In the genomic region with DNA sequence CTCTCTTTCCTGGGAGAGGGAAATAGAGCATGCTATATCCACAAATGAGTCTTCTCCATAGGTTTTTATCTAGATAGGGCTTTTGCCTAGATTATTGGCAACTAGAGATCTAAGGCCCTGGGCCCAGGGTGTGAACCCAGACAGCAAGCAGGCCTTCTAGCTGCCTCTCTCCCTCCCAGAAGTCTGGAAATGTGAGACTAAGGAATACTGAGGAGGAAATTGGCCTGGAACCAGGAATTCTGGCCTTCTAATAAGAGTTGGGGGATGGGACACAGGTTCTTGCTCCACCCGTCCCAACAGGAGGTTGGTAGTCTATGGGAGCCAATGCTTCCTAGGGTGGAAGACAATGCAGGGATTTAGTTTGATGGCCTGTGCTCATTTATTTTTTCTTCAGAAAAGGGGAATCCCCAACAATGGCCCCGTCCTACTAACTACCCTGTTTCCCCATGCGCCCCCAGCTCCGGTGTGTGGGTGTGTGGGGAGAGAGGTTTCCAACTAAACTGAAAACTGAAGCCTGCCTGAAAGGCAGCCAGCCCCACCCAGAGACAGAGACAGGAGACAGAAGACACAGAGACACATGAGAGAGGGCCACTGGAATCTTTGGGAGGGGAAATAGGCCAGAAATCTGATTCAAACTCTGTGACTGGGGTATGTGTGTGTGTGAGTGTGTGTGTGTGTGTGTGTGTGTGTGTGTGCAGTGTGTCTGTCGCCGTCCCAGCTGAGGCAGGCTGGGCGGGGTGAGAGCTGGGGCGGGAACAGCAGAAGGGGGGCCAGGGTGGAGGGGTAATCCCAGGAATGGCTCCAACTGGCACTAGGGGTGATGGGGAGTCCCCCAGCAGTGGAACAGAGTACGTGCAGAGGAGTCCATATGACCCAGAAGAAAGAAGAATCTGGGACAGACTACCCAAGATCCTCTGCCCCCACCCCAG, we compare ENCODE assay signal across 8 mouse cellular contexts. TPM values are rescaled to one million over a fixed set of nuclear protein-coding genes. Genes with fewer than 3 reads are reported as not detected.
A peak's percentile ranks its signal among the peaks of the same experiment; 100 is the strongest.
DNase-seq lines count a peak whose midpoint lies in the region; ATAC-seq and TF ChIP-seq lines count a peak whose summit lies in the region.

No protein-coding gene starts in this region.

- 33% methylated on average over 9 of the region's 9 CpGs for WGBS in lung, embryonic 14.5 days
- whole genome bisulfite sequencing in lung, adult 2 months, result 48% methylated on average over 9 of the region's 9 CpGs
- 6% methylated on average over 9 of the region's 9 CpGs for WGBS in embryonic facial prominence, embryonic 15.5 days
- 9% methylated on average over 9 of the region's 9 CpGs for WGBS in hindbrain, postnatal 0 days
- 7% methylated on average over 8 of the region's 9 CpGs for WGBS in neural tube, embryonic 15.5 days

- 0 out of 2 replicates have a peak, but pooled peaks cover 5% of the 10 kb centered on the region for H3K36me3 ChIP-seq in lung, embryonic 14.5 days (ENCODE audit: insufficient read depth)
- H3K36me3 ChIP-seq in embryonic facial prominence, embryonic 15.5 days, result no peaks in the 10 kb centered on the region
- no peaks in the 10 kb centered on the region for H3K36me3 ChIP-seq in hindbrain, postnatal 0 days (ENCODE audit: insufficient read depth, low read length)
- no peaks in the 10 kb centered on the region for H3K36me3 ChIP-seq in neural tube, embryonic 15.5 days

- no peaks in the 10 kb centered on the region for H3K9me3 ChIP-seq in lung, embryonic 14.5 days (ENCODE audit: low read depth, low read length)
- no peaks in the 10 kb centered on the region for H3K9me3 ChIP-seq in embryonic facial prominence, embryonic 15.5 days (replicated peaks)
- no peaks in the 10 kb centered on the region for H3K9me3 ChIP-seq in hindbrain, postnatal 0 days (ENCODE audit: low read length)
- no peaks in the 10 kb centered on the region for H3K9me3 ChIP-seq in neural tube, embryonic 15.5 days (replicated peaks)

- peaks cover 36% of the 10 kb centered on the region for H3K4me1 ChIP-seq in lung, embryonic 14.5 days (ENCODE audit: insufficient read depth)
- peaks cover 4% of the 10 kb centered on the region; the same call in 1 of the 2 replicates for H3K4me1 ChIP-seq in lung, adult 2 months (ENCODE audit: control insufficient read depth, insufficient read depth, low read length)
- peaks cover 80% of the 10 kb centered on the region for H3K4me1 ChIP-seq in embryonic facial prominence, embryonic 15.5 days
- H3K4me1 ChIP-seq in hindbrain, postnatal 0 days (ENCODE audit: insufficient read depth, low read length), result peaks cover 32% of the 10 kb centered on the region
- peaks cover 85% of the 10 kb centered on the region for H3K4me1 ChIP-seq in neural tube, embryonic 15.5 days

- no peak for TF ChIP-seq CTCF in lung, embryonic 14.5 days (IDR thresholded peaks at IDR 0.05; ENCODE audit: low read depth)
- no peak for TF ChIP-seq CTCF in lung, adult 2 months (IDR thresholded peaks at IDR 0.05; ENCODE audit: insufficient read depth, low read length)
- TF ChIP-seq CTCF in hindbrain, postnatal 0 days (IDR thresholded peaks at IDR 0.05; ENCODE audit: low read depth), result no peak

- DNase-seq in lung, embryonic 14.5 days, result peak; percentile 71
- DNase-seq in lung, adult 2 months, result no peak
- no peak for DNase-seq in hindbrain, postnatal 0 days (ENCODE audit: low spot score)
- no peak for DNase-seq in left cerebral cortex, postnatal 14 days (ENCODE audit: low spot score in 2 of 2)
- no peak for DNase-seq in ovary, postnatal 14 days (ENCODE audit: low spot score)
- DNase-seq in urinary bladder, postnatal 10 days (ENCODE audit: low spot score), result no peak

- H3K9ac ChIP-seq in lung, embryonic 14.5 days, result no peak overlapping the region
- H3K9ac ChIP-seq in embryonic facial prominence, embryonic 15.5 days, result no peak overlapping the region
- H3K9ac ChIP-seq in hindbrain, postnatal 0 days (replicated peaks; ENCODE audit: low read length), result peak overlapping the region; percentile 37
- peak overlapping the region; percentile 36; the same call in 1 of the 2 replicates for H3K9ac ChIP-seq in neural tube, embryonic 15.5 days (replicated peaks)

- peak overlapping the region; percentile 61 for H3K27ac ChIP-seq in lung, embryonic 14.5 days (ENCODE audit: low read depth)
- H3K27ac ChIP-seq in embryonic facial prominence, embryonic 15.5 days (replicated peaks), result peak overlapping the region; percentile 90
- peak overlapping the region; percentile 87 for H3K27ac ChIP-seq in hindbrain, postnatal 0 days
- peak overlapping the region; percentile 90 for H3K27ac ChIP-seq in neural tube, embryonic 15.5 days (replicated peaks)

- ATAC-seq in lung, embryonic 14.5 days (ENCODE audit: insufficient read depth), result no peak
- peak; percentile 45 for ATAC-seq in embryonic facial prominence, embryonic 15.5 days (ENCODE audit: insufficient number of reproducible peaks, low FRiP score, low TSS enrichment, low read depth)
- ATAC-seq in hindbrain, postnatal 0 days, result no peak
- no peak for ATAC-seq in neural tube, embryonic 15.5 days (ENCODE audit: low FRiP score)

- no peak overlapping the region for H3K4me3 ChIP-seq in lung, embryonic 14.5 days (ENCODE audit: low read depth, low read length)
- no peak overlapping the region for H3K4me3 ChIP-seq in lung, adult 2 months (replicated peaks; ENCODE audit: extremely low read depth, low read depth, low read length)
- peak overlapping the region; percentile 18 for H3K4me3 ChIP-seq in embryonic facial prominence, embryonic 15.5 days (replicated peaks)
- H3K4me3 ChIP-seq in hindbrain, postnatal 0 days (ENCODE audit: low read length), result no peak overlapping the region
- peak overlapping the region; percentile 14 for H3K4me3 ChIP-seq in neural tube, embryonic 15.5 days (replicated peaks)

- TF ChIP-seq POLR2A in lung, adult 2 months (IDR thresholded peaks at IDR 0.05; ENCODE audit: borderline replicate concordance, extremely low read depth, low read depth, low read length), result no peak

- intact Hi-C loops in left cerebral cortex, postnatal 14 days (cut with DNase I), result loop anchor here (5.0 kb wide), 1 partner anchor 47 kb away; no protein-coding TSS in a partner anchor

- H3K27me3 ChIP-seq in lung, embryonic 14.5 days (ENCODE audit: insufficient read depth, low read length), result peaks cover 26% of the 10 kb centered on the region
- H3K27me3 ChIP-seq in embryonic facial prominence, embryonic 15.5 days, result peaks cover 4% of the 10 kb centered on the region; the same call in 1 of the 2 replicates
- H3K27me3 ChIP-seq in hindbrain, postnatal 0 days (ENCODE audit: insufficient read depth, low read length), result no peaks in the 10 kb centered on the region
- no peaks in the 10 kb centered on the region for H3K27me3 ChIP-seq in neural tube, embryonic 15.5 days (replicated peaks)

- peak overlapping the region; percentile 25 for H3K4me2 ChIP-seq in lung, embryonic 14.5 days
- H3K4me2 ChIP-seq in embryonic facial prominence, embryonic 15.5 days (replicated peaks), result peak overlapping the region; percentile 86
- peak overlapping the region; percentile 43 for H3K4me2 ChIP-seq in hindbrain, postnatal 0 days (ENCODE audit: low read depth, low read length)
- H3K4me2 ChIP-seq in neural tube, embryonic 15.5 days, result peak overlapping the region; percentile 92

RNA-seq across cellular contexts. Expression of a gene that starts 4.6 kb away (rescaled TPM):
- polyA plus RNA-seq in lung, embryonic 14.5 days (2014; fragmentation: Nextera tagmentation; extraction: Ambion mirVana), result 12.9 and 13.5 TPM in 2 replicates
- polyA plus RNA-seq in lung, adult 2 months (2012; rRNA removed), result 3.5 and 4.3 TPM in 2 replicates
- 29.1 and 30.3 TPM in 2 replicates for polyA plus RNA-seq in embryonic facial prominence, embryonic 15.5 days (2015; fragmentation: Nextera tagmentation; extraction: Ambion mirVana)
- 87.7 and 90.3 TPM in 2 replicates for total RNA-seq in hindbrain, postnatal 0 days (2014; rRNA removed)
- 10.0 and 10.4 TPM in 2 replicates for polyA plus RNA-seq in hindbrain, postnatal 0 days (2015; fragmentation: Nextera tagmentation; extraction: Ambion mirVana)
- polyA plus RNA-seq in neural tube, embryonic 15.5 days (2015; fragmentation: Nextera tagmentation; extraction: Ambion mirVana), result 12.8 and 14.7 TPM in 2 replicates
- total RNA-seq in left cerebral cortex, postnatal 14 days (2021), result 100 to 1,000 TPM; 107 to 130 TPM

RNA-seq across cellular contexts. Expression of a gene that starts 16.6 kb away (rescaled TPM):
- 0.42 TPM in 1 of 2 replicates, not detected in the other for polyA plus RNA-seq in lung, embryonic 14.5 days (2014; fragmentation: Nextera tagmentation; extraction: Ambion mirVana)
- polyA plus RNA-seq in lung, adult 2 months (2012; rRNA removed), result 0.15 and 0.70 TPM in 2 replicates
- 0.16 and 1.2 TPM in 2 replicates for polyA plus RNA-seq in embryonic facial prominence, embryonic 15.5 days (2015; fragmentation: Nextera tagmentation; extraction: Ambion mirVana)
- 1.5 and 11.8 TPM in 2 replicates for total RNA-seq in hindbrain, postnatal 0 days (2014; rRNA removed)
- 1.0 and 1.6 TPM in 2 replicates for polyA plus RNA-seq in hindbrain, postnatal 0 days (2015; fragmentation: Nextera tagmentation; extraction: Ambion mirVana)
- polyA plus RNA-seq in neural tube, embryonic 15.5 days (2015; fragmentation: Nextera tagmentation; extraction: Ambion mirVana), result 0.28 and 0.42 TPM in 2 replicates
- total RNA-seq in left cerebral cortex, postnatal 14 days (2021), result under 1 TPM; 0.38 to 0.62 TPM

RNA-seq across cellular contexts. Expression of a gene that starts 30.4 kb away (rescaled TPM):
- 14.1 and 15.9 TPM in 2 replicates for polyA plus RNA-seq in lung, embryonic 14.5 days (2014; fragmentation: Nextera tagmentation; extraction: Ambion mirVana)
- polyA plus RNA-seq in lung, adult 2 months (2012; rRNA removed), result 60.0 and 62.2 TPM in 2 replicates
- polyA plus RNA-seq in embryonic facial prominence, embryonic 15.5 days (2015; fragmentation: Nextera tagmentation; extraction: Ambion mirVana), result 11.7 and 11.8 TPM in 2 replicates
- total RNA-seq in hindbrain, postnatal 0 days (2014; rRNA removed), result 2.7 and 6.2 TPM in 2 replicates
- polyA plus RNA-seq in hindbrain, postnatal 0 days (2015; fragmentation: Nextera tagmentation; extraction: Ambion mirVana), result 3.6 and 3.7 TPM in 2 replicates
- 1.1 and 1.5 TPM in 2 replicates for polyA plus RNA-seq in neural tube, embryonic 15.5 days (2015; fragmentation: Nextera tagmentation; extraction: Ambion mirVana)
- total RNA-seq in left cerebral cortex, postnatal 14 days (2021), result 1 to 10 TPM in 1 of 2 experiments, under 1 TPM in 1; 0.95 to 1.3 TPM

RNA-seq across cellular contexts. Expression of a gene that starts 52.1 kb away (rescaled TPM):
- 3.2 and 3.3 TPM in 2 replicates for polyA plus RNA-seq in lung, embryonic 14.5 days (2014; fragmentation: Nextera tagmentation; extraction: Ambion mirVana)
- 5.8 and 7.6 TPM in 2 replicates for polyA plus RNA-seq in lung, adult 2 months (2012; rRNA removed)
- polyA plus RNA-seq in embryonic facial prominence, embryonic 15.5 days (2015; fragmentation: Nextera tagmentation; extraction: Ambion mirVana), result 4.0 and 5.8 TPM in 2 replicates
- 2.3 and 4.8 TPM in 2 replicates for total RNA-seq in hindbrain, postnatal 0 days (2014; rRNA removed)
- 1.1 and 1.5 TPM in 2 replicates for polyA plus RNA-seq in hindbrain, postnatal 0 days (2015; fragmentation: Nextera tagmentation; extraction: Ambion mirVana)
- 2.0 and 2.8 TPM in 2 replicates for polyA plus RNA-seq in neural tube, embryonic 15.5 days (2015; fragmentation: Nextera tagmentation; extraction: Ambion mirVana)
- 1 to 10 TPM; 3.2 to 3.8 TPM for total RNA-seq in left cerebral cortex, postnatal 14 days (2021)

Comparison
In these comparisons a context has a peak if more than half of its experiments do, and no peak if none do; other contexts are left out.
1. H3K4me2 ChIP-seq: peak in every context shown above with its lines; median percentile 92 in neural tube, embryonic 15.5 days; 86 in embryonic facial prominence, embryonic 15.5 days; 43 in hindbrain, postnatal 0 days; 25 in lung, embryonic 14.5 days.
2. H3K4me3 ChIP-seq: peak in embryonic facial prominence, embryonic 15.5 days (single experiment) and neural tube, embryonic 15.5 days (single experiment); none in lung, embryonic 14.5 days (single experiment), lung, adult 2 months (single experiment) and hindbrain, postnatal 0 days (single experiment).
3. H3K9ac ChIP-seq: peak in hindbrain, postnatal 0 days (single experiment) and neural tube, embryonic 15.5 days (single experiment); none in lung, embryonic 14.5 days (single experiment) and embryonic facial prominence, embryonic 15.5 days (single experiment).
4. Peak in every context shown above with its lines, with median percentiles within 50 percentile points of each other: H3K27ac ChIP-seq.